Mouse (Mus musculus) embryo, embryonic 11 days (tissue): ENCODE measurements around the gene Hoxd1.

Experiments used
- DNase-seq: peaks from one replicate; pipeline ENCODE4 v3.0.0-alpha.2; 2015

Gene Hoxd1

DNA sequence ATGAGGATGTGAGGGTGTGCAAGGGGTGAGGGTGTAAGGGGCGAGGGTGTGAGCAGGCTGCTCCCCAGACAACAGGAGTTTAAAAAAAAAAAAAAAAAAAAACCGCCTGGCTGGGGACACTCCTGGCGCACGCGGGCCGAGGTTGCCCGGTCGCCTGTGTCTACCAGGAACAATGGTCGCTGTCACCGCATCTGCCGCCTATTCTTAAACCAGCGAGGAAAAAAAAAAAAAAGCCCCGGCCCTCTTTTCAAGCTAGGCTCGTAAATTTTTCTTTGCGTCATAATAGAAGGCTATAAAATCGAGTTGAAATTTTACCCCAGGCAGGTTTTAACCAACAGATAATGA is 29.5 kb upstream of the Hoxd1 start:
- DNase-seq = peak; percentile 84

DNA sequence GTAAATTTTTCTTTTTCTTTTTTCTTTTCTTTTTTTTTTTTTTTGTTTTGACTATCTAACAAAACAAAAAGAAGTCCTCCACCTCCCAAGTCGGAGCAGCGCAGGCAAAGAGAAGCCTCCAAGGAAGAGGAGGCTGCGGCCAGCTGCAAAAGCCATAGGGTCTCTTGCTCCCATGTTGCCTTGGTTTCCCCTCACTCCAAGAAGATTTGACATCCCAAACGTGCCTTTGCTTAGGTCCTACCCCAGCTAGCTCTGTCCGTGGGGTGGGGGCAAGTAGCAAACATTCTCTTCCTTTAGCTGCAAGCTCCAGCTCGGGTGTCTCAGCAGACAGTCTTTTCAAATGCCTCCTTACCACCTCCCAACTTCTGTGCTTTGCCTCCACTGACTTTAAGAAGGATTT is 29.0 kb upstream of the Hoxd1 start:
- DNase-seq = peak; percentile 53

DNA sequence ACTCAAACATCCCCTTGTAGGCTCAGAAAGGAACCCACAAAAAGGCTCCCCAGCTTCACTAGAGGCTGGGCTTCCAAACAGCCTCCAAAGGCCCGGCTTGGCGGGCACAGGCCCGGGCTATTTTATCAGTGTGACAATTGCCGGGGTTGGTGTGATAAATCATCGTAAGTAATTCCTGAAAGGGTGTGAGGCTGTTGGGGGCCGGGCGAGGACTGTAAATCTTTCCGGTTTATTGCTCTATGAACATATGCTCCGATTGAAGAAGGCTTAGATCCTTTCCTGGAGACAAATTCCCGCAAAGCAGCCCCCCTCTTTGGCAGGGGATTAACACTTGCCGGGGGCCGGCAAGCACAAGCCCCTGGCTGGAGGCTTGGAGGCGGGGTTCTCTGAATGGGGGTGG is 28.3 kb upstream of the Hoxd1 start:
- DNase-seq = peak; percentile 76

DNA sequence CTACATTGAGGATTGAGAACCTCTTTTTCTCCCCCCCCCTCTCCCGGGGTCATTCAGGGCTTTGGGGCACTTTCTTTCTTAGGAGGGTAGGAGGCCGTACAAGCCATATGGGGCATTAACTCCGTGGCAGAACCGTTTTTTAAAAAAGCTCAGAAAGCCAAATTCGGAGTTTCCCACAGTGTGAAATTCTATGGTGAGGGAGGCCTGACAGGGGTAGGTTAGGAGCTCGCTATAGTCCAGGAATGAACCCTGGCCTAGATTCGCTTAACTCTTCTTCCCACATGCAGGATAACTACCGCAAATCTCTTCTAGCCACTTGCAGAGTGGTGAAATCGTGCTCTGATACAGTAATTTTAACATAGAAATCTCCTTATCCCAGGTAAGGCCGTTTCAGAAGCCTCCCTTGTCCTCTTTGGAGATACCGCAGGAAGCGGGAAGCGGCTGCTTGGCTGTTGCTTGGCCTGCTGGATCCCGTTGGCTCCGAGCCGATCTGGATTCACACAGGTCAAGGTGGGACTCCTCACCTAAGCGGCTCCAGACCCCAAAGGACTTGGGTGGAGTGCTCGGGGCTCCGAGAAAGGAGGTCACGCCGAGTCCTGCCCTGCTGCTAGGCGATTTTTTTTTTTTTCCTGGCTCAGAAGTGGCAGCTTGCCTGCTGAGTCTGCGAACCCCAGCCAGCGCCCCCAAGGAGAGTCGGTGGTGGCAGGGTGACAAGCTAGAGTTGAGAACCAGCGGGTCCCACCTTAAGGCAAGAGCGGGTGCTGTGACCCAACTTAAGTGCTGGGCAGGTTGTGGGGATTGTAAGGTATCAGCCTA is 27.6 kb upstream of the Hoxd1 start:
- peak; percentile 58 for DNase-seq

DNA sequence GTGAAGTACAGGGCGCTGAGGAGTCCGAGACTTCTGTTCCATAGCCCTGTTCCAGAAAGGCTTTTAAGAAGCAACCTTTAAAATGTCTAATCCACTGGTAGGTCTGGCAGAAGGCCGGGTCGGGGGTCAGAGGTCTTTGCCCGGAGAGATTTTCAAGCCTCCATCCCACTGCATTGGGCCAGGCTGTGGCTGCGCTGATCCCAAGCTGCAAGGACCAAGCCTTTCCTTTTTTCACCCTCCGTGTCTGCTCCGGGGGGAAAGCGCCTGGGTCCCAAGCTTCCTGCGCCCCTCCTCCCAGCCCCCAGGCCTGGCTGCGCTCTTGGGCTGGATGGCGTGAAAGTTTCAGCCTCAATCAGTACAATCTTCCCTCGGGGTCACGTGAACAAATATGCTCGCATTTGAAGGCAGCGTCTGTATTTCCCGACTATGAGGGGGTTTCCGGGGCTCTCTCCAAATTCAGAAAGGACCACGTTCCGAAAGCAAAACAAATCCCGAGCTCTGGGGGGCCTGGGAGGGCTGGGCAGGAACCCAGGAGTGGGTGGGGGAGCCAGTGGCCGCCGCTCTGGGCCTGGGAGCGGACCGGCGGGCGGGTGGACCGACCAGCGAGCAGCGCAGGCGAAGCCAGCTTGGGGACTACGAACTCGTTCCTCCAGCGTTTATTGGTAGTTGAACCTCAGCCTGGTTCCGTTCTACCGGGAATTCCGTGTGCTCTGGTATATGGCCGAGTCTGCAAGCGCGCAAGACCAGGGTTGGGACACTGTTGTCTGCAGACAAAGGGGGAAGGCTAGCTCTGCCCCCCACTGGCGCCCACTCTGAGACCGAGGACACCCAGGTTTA is 26.7 kb upstream of the Hoxd1 start:
- DNase-seq = peak; percentile 69

DNA sequence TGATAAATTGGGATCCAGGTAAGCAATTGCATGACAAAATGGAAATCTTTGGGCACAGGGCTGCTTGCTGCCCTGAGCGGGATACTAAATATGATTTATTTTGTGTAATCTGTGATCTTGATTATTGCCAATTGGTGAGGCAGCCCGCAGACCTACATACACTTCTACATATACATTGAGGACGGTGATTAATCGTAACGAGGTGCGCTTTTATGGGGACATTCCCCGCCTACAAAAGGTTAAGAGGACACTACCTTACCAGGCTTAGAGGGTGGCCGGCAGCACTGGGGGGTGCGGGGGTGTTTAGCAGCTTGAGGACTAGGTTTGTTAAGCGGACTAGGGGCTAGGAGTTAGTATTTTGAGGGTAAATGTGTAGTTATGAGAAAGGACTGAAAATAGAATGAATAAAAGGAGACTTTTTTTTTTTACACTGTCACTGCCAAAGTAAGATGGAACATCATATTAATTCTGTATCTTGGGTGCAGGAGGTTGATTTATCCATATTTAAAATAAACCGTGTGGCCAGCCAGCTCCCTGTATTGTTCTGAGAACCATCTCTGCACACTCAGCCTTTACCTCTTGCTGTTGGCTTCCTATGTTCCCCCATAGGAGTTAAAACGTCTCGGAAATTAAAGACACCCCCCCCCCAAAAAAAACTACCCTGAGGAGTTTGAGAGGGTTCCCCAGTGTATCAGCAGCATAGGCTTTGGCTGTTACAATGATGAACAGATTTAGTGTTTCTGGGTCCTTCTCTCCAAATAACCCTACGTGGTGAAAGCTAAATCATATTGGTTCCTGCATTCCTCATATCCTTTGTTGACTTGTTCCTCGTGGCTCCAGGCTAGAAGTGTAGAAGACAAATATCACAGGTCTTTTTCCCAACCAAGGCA is 25.8 kb upstream of the Hoxd1 start:
- peak; percentile 43 for DNase-seq

DNA sequence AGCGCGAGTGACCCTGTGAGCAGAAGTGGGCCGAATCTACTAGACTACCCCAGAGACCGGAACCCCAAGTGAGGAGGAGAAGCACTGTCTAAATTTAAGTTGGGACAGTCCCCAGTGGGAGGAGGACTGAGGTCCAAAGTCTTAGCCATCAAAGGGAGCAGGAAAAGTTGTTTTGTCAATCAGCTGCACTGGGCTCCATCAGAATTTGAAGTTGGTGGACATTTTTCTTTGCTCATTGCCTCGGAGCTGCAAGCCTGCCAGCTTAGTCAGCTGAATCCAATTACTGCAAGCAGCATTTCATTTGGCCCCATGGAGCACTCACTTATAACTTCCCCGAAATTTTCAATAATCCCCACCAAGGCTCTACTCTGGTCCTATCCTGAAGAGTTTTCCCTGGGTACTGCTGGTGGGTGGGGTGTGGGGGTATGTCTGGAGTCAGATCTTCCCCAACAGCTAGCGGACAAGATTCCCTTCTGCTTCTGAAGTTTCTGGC is 25.2 kb upstream of the Hoxd1 start:
- DNase-seq = peak; percentile 60

DNA sequence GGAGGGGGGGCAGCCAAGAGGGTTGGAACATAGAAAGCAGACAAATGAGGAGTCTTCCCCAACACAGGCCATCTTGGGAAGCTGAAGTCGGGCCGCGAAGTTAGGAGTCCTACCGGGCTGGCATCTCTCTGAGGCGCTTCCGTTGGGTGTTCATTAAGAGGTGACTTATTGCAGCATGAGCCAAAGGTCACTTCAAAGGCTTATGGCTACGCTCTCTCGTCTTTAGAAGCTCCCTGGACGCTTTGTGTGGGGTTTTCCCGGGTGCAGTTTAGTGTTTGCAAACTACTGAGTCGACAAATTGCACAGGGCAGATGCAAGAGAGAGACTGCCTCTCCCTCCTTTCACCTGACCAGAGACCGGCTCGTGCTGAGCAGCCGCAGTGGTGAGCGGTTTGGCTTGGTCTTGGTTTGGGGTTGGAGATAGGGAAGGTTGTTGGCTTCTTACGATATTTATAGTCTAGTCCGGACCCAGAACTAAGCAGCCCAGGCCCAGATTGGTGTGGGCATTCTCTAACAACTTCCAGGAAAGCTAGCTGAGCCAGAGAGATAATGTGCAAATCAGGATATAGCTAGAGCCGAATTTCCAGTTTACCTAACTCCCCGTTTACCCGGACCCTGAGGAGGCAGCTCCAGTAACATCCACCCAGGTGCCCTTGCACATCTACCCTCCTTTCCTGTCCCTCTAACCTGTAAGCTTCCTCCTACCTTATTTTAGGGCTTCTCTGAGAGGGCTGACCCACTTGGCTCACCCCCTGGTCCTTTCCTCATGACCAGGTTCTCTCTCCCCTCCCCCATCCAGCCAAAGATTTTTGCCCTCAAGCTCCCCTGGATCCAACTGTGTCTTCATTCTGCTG is 23.9 kb upstream of the Hoxd1 start:
- DNase-seq = peak; percentile 81

DNA sequence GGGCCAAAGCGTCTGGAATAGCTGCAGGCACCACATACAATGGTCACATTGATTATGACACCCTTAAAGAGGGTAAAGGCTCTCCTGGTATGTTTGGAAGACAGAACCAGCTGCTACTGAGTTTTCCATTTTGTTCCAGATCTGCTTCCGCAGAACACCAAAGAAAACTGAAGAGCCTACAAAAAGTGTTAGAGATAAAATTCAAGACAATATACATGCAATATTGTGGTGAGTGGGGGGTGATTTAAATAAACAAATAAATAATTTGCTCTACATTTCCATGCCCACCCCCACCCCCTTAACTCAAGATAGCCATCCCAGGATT is 23.3 kb upstream of the Hoxd1 start:
- DNase-seq = no peak

DNA sequence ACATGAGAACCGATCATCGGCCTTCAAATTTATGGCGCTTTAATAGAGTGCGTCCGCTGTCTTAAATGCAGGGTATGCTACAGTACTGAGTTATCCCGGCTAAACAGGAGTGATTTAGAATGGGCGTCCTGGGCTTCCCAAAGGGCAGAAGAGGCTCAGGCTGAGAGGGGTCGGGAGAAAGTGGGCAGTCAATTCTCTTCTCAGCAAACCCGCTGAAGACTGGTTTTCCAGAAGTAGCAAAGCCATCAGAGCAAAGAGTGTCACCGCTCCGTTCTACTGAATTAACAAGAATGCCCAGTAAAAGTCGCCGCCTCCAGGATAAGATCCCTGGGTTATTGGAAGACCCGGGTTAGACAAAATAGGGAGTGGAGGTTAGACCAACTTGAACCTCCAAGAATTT is 22.9 kb upstream of the Hoxd1 start:
- DNase-seq = peak; percentile 68

DNA sequence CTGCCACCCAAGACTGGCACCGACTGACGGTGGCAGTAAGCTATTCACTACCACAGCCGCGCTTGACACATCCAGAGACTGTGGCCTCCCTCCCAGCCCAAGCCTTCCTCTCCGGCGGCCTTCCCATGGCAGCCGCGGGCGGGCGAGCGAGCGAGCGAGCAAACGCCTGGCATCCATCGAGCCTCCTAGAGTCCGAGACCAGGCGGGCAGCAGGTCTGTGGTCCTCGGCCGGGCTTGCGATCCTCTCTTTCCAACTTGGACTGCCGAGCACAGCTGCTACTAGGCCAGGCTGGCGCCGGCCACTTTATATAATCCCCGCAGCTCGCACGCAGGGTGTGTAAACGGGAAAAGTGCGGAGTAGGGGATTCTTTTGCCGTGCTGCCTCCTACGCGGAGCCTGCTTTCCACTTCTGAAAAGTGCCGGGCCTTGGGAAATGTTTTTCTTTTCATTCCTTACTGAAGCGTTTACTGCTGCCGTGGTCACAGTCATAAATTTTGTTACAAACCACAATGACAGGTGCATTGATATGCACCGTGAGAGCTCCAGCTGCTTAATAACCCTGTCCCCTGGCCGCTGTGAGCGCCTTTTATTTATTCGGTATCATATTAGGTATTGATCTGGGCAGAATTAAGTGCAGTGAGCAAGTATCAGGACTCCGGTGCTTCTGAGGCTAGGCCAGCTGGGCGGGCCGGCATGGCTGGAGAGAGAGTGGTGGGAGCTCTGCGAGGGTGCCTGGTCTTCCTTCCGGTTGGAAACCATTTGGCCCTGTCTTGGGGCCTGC is 22.3 kb upstream of the Hoxd1 start:
- DNase-seq = peak; percentile 70

DNA sequence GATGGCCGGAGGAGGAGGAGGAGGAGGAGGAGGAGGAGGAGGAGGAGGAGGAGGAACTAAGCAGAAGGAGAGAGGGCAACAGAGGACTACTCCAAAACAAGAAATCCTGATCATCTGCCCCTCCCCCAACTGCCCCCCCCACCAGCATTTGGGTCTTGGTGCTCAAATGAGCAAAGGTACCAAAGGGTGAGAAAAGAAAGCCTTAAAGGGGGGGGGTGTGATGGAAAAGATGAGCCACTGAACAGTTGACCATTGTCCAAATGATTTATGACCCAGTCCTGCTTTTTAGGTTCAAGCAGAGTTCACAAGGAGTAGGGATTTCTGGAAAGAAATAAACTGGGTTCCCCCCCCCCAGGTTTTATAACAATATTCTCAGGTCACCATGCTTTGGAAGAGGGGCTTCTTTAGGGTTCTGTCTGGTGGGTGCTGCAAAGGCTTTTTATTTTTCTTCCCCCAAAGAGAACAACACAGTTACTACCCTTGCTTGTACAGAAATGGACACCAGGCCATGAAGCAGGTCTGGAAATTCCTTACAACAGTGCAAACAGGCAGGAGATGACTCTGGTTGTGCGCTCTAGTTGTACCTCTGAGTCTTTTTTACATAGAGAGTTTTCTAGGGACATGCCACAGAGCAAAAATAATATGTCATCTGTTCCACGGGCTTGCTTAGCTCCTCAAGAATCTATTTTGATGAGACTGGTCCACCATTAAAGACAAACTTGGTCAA is 21.4 kb upstream of the Hoxd1 start:
- peak; percentile 73 for DNase-seq

DNA sequence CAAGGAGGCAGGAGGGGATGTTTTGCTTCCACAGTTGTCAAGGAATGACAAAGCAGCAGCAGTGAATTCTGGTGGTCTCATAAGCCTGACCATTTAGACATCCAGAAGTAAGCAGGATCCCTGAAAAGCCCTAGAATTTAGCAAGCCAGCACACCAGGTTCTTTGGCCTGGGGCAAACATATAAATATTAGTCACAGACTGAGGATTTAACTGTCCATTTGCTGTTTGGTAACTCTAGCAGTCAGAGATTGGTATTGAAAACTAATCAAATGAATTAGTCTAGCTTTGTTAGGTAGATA is 20.9 kb upstream of the Hoxd1 start:
- DNase-seq = no peak

DNA sequence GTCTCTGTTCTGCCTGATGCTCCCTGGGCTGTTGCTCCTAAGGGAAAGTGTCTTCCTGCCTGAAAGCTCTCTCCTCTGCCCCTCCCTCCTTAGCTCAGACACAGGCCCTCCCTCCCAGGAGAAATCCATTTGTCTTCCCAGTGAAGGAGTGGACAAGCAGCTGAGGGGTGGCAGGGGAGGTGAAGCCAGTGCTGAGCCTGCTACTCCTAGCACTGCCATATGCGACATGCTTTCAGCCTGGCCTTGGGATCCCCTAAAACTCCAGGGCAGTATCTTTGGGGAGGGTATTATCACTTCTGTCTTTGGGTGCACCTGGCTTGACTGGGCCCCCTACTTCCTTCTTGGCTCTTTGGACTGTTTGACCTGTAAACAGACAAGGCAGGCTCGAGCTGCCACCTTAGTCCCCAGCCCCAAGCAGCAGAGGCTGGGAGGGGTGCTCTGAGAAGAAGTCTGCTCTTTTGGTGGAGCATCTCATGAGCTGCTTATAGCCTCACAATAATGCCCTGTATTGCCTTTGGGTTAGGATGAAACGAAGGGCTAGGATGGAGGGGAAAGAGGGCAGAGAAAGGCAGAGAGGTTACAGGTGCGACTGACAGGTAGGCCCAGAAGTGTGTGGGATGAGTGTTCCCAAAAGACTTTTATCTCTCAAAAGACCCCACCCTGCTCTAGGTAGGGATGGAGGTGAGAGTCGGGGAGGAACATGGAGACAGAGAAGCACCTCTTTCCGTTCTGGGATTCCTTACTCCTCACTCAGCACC is 17.1 kb upstream of the Hoxd1 start:
- DNase-seq = peak; percentile 71

DNA sequence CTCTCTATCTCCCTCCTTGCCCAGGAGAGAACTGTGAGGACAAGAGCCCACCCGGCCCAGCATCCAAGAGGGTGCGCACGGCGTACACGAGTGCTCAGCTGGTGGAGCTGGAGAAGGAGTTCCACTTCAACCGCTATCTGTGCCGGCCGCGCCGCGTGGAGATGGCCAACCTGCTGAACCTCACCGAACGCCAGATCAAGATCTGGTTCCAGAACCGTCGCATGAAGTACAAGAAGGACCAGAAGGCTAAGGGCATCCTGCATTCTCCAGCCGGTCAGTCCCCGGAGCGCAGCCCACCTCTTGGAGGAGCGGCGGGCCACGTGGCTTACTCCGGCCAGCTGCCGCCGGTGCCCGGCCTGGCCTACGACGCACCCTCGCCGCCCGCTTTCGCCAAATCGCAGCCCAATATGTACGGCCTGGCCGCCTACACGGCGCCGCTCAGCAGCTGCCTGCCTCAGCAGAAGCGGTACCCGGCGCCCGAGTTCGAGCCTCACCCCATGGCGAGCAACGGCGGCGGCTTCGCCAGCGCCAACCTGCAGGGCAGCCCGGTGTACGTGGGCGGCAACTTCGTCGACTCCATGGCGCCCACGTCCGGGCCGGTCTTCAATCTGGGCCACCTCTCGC is 16.4 kb upstream of the Hoxd1 start:
- peak; percentile 56 for DNase-seq

DNA sequence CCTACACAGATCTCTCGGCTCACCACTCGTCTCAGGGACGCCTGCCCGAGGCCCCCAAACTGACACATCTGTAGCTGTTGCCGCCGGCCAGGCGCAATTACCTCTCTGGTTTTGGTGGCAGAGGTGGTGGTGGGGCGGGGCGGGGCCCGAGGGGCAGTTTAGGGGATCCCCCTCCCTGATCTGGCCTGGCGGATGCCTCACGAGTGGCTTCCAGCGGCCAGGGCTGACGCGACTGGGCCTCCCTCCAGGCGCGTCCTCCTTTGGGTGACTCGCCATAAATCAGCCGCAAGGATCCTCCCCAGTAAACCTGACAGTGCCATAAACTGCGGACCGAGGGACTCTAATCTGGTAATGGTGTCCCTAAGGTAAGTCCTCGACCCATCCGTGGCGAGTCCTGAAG is 15.8 kb upstream of the Hoxd1 start:
- peak; percentile 68 for DNase-seq

DNA sequence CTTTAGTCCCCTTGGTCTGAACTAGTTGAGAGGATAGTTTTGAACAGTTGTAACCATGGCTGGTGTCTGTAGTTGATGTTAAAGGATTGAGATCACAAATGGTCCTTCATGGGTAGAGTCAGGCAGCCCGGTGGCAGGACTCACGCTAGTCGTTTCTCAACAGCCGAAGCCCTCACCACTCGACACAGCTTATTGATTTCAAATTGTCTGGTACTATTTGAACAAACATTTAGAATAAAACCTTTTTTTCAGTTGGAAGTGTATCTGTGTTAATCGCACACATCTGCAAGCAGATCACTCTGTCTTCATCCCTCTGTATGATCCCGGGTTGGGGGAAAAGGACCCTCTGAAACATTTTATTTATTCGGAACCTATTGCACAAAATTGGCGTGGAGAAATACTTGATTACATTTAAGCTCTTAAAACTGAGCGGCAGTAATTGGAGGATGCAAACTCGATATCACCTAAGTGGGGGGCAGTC is 15.1 kb upstream of the Hoxd1 start:
- peak; percentile 54 for DNase-seq

DNA sequence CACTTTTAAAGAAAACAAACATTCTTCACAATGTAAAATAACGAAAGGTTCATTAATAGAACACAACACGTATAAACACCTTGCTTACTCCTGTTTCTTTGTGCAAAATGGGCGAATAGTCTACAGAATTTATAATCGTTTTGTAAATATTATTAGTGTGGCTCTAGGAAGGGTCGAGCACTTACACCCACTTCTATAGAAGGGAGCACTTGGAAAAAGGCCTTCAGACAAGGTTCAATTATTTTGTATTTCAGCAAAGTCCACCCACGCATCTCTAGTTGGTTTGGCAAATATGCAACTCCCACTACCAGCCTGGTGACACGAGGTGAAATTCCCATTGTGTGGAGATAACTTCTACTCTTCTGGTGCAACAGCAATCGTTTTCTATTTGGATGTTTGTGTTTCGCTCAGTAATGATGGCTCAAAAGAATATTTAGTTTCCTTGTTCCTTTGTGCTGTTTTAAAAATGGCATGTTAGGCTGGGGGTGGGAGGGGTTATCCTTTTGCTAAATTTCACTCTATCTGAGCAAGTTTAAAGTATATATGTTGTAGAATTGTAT is 14.3 kb upstream of the Hoxd1 start:
- peak; percentile 45 for DNase-seq
